Mouse (Mus musculus) neural tube, embryonic 15.5 days (tissue): ENCODE measurements around the gene Cox7a2l. TPM values are rescaled to one million over a fixed set of nuclear protein-coding genes. Genes with fewer than 3 reads are reported as not detected.
A peak's percentile ranks its signal among the peaks of the same experiment; 100 is the strongest.

Source experiments
- ATAC-seq: fragments of 200-750 bp; cut with Nextera tagmentation; 2 replicates; pipeline ENCODE4 v1.8.0; 2017; ENCODE audit warnings: mild to moderate bottlenecking, moderate TSS enrichment, moderate library complexity; ENCODE audit not compliant: low FRiP score
- H3K27ac ChIP-seq: fragments of 300-500 bp; sonication (generic); replicated peaks from 2 replicates; pipeline ENCODE4 v1.5.1; 2015; ENCODE audit warnings: mild to moderate bottlenecking, inconsistent platforms
- H3K27me3 ChIP-seq: fragments of 300-500 bp; sonication (generic); replicated peaks from 2 replicates; pipeline ENCODE4 v1.6.1; 2015; ENCODE audit warnings: inconsistent platforms
- H3K36me3 ChIP-seq: fragments of 300-500 bp; sonication (generic); 2 replicates; pipeline ENCODE4 v1.6.1; 2015; ENCODE audit warnings: inconsistent platforms
- H3K4me1 ChIP-seq: fragments of 300-500 bp; sonication (generic); 2 replicates; pipeline ENCODE4 v1.6.1; 2015; ENCODE audit warnings: inconsistent platforms
- H3K4me2 ChIP-seq: fragments of 300-500 bp; sonication (generic); 2 replicates; pipeline ENCODE4 v1.6.1; 2015; ENCODE audit warnings: inconsistent platforms, mild to moderate bottlenecking, moderate library complexity
- H3K4me3 ChIP-seq: fragments of 300-500 bp; sonication (generic); replicated peaks from 2 replicates; pipeline ENCODE4 v1.5.1; 2015; ENCODE audit warnings: mild to moderate bottlenecking, inconsistent platforms
- H3K9ac ChIP-seq: fragments of 300-500 bp; sonication (generic); replicated peaks from 2 replicates; pipeline ENCODE4 v1.6.1; 2015; ENCODE audit warnings: mild to moderate bottlenecking, inconsistent platforms
- H3K9me3 ChIP-seq: fragments of 300-500 bp; sonication (generic); replicated peaks from 2 replicates; pipeline ENCODE4 v1.6.1; 2016; ENCODE audit warnings: inconsistent platforms
- WGBS: fragments of 180-500 bp; shearing (Covaris S2); methylation state at CpG from one replicate; pipeline ENCODE4 v1.1.7; 2015; ENCODE audit warnings: mixed read lengths; 5-methylcytosine and 5-hydroxymethylcytosine counted together
- polyA plus RNA-seq: library from polyadenylated mRNA; unstranded; fragments of >200 nt; fragmentation: Nextera tagmentation; extraction: Ambion mirVana; gene quantifications from 2 replicates; pipeline ENCODE4 v1.2.1, GENCODE M21; 2015

The Cox7a2l gene
- polyA plus RNA-seq, 1 experiment from 2014 or later, result 199 TPM

DNA sequence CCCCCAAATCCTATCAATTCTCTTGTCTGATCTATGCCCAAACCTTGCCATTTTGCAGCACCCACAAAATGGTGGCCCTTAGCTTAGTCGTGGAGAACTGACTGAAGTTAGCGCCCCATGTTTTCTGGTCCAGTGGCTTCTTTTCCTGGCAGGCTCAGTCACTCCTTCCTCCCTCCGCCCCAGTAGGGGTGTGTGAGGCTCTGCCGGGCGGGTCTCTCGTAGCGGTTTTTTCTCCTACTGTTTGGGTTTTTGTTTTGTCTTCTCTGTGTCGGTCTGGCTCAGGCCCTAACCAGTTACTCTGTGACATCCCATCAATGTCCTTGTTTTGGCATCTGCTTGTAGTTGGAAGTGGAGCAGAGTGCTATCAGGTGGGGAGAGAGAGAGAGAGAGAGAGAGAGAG is 8.5 kb upstream of the Cox7a2l start:
- WGBS, result 2% methylated on average over 8 of the region's 8 CpGs
- Histone ChIP-seq H3K9ac (no peak overlapping the region), H3K4me2 (no peak overlapping the region; the same call in 1 of the 2 replicates), H3K4me1 (peaks cover 32% of the 10 kb centered on the region), H3K9me3 (no peaks in the 10 kb centered on the region), H3K36me3 (no peaks in the 10 kb centered on the region), H3K27ac (no peak overlapping the region), H3K4me3 (no peak overlapping the region), H3K27me3 (no peaks in the 10 kb centered on the region)
- no peak for ATAC-seq

DNA sequence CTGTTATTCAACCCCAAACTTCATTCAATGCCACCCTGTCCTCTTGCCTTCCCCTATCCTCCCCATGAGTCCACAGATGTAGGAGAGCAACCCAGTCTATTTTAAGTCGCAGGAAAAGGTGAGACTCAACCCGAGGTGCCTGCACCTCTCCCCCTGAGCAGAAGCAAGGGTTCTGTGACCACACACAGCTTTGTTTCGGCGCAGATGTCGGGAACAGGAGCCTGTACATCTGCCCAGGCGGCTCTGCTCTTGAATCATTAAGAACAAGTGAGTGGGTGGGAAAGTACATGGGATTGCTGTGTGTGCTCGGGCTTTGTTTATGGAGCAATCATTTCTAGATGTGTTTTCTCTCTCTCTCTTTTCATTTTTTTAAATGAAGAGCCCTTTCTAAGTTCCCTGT is 7.6 kb upstream of the Cox7a2l start:
- Histone ChIP-seq H3K36me3 (no peaks in the 10 kb centered on the region), H3K9ac (no peak overlapping the region), H3K4me3 (no peak overlapping the region), H3K4me1 (peaks cover 32% of the 10 kb centered on the region), H3K9me3 (no peaks in the 10 kb centered on the region), H3K27me3 (no peaks in the 10 kb centered on the region), H3K4me2 (no peak overlapping the region), H3K27ac (no peak overlapping the region)
- 22% methylated on average over 7 of the region's 7 CpGs for WGBS
- ATAC-seq, result no peak

DNA sequence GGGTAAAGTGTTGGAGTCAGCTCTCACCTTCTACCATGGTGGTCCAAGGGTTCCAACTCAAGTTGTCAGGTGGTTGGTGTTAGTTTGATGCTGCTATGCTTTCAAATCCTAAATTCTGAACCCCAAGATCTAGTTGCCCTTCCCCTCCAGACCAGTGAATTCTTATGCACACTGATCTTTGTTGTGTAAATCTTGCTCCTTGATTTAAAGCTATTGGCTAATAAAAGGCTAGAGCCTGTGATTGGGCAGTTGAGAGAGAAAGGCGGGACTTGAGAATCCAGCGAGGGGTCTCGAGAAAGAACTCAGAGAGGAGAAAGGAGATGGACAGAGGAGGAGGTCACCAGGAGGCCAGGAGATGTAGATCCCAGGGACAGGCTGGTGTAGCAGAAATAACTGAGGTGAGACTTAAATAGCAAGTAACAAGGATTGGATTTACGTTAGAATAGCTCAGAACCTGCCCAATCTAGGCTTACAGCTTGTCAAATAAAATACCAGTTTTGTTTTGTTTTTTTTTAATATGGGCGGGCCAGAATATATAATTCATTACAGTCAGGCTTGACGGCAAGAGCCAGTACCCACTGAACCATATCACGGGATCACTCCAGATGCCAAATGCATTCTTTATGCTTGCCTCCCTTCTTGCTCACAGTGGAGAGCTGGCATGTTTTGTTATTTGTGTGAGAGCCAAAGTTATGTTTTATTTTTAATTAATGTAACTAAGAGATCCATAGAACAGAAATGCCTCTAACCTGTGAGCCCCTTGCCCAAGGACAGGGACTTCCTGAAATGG is 5.7 kb upstream of the Cox7a2l start:
- H3K36me3 ChIP-seq, result no peaks in the 10 kb centered on the region
- 56% methylated on average over 7 of the region's 7 CpGs for WGBS
- H3K27me3 ChIP-seq, result no peaks in the 10 kb centered on the region
- H3K27ac ChIP-seq, result no peak overlapping the region
- H3K4me3 ChIP-seq, result no peak overlapping the region
- no peaks in the 10 kb centered on the region for H3K9me3 ChIP-seq
- H3K9ac ChIP-seq, result no peak overlapping the region
- ATAC-seq, result no peak
- no peak overlapping the region for H3K4me2 ChIP-seq
- peaks cover 27% of the 10 kb centered on the region for H3K4me1 ChIP-seq

DNA sequence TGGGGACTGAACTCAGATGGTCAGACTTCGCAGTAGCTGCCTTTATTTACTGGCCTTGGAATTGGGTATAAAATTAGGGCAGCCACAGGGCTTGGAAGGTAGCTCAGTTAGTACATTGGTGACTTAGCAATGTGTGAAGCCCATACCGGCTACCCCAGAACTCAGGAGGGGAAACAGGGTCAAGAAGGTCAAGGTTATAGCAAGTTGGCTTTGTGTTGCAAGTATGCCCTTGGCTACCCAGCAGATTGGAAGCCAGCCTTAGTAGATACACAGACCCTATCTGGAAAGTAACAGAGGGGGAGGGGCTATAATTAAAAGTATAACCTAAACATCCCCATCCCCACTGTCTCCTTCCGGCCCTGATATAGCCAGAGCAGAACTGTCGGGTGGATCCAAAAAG is 4.8 kb upstream of the Cox7a2l start:
- Histone ChIP-seq H3K4me1 (peaks cover 18% of the 10 kb centered on the region), H3K27ac (no peak overlapping the region), H3K4me3 (no peak overlapping the region), H3K27me3 (no peaks in the 10 kb centered on the region), H3K36me3 (no peaks in the 10 kb centered on the region), H3K9me3 (no peaks in the 10 kb centered on the region), H3K4me2 (no peak overlapping the region), H3K9ac (no peak overlapping the region)
- 95% methylated on average over 4 of the region's 4 CpGs for WGBS
- no peak for ATAC-seq

DNA sequence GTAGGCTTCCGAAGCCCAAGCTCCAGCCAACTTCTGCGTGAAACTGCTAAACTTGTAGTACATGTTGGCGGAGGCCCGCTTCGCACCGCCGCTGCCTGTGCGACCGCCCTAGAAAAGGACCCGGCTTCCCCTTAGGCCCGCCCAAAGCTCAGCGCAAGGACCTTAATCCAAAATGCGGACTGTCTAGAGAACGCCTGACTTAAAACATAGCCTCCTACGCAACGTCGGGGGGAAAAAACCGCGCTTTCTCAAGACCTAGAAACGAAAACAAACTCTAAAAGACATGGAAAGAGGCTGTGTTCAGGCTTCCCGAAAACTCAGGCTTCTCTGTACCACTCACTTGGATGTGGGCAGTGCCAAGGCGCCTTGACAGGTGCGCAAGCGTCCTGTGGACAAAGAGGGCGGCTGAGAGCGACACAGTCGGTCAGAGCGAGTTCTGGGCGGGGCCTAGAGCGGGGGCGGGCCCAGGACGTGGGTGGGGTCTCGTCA is 2.9 kb downstream of the Cox7a2l start:
- peak; percentile 99 for ATAC-seq
- Histone ChIP-seq H3K4me1 (peaks cover 36% of the 10 kb centered on the region), H3K27me3 (no peaks in the 10 kb centered on the region), H3K9me3 (no peaks in the 10 kb centered on the region), H3K4me2 (peak overlapping the region; percentile 82), H3K9ac (peak overlapping the region; percentile 84), H3K36me3 (no peaks in the 10 kb centered on the region), H3K4me3 (peak overlapping the region; percentile 85), H3K27ac (peak overlapping the region; percentile 91)
- under 1% methylated on average over 33 of the region's 33 CpGs for WGBS

DNA sequence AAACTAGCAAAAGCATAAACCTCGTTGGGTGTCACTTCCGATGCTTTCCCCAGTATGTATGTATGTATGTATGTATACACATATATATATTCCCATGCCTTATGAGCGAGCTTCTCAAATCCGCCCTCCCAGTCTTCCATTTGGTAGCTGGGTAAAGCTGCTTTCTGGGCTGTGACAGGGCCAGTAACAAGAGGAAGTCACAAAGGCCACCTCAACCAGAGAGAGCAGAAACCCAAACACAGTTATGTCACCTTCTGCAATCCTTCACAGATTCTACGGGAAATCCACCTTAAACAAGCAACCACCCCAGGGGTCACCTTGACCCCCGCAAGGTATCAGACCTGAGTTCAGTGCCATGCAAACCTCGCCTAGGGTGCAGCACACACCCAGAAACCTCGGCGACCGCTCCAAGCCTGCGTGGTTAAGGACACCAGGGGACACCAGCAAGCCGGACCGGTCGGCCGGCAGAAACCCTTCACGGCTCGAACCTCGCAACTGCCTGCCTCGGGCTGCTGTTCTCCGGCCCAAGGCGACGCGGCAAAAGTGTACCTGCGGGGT is 3.4 kb downstream of the Cox7a2l start:
- peak overlapping the region; percentile 85 for H3K4me3 ChIP-seq
- H3K27me3 ChIP-seq, result no peaks in the 10 kb centered on the region
- peak overlapping the region; percentile 82 for H3K4me2 ChIP-seq
- H3K4me1 ChIP-seq, result peaks cover 36% of the 10 kb centered on the region
- peak overlapping the region; percentile 91 for H3K27ac ChIP-seq
- no peaks in the 10 kb centered on the region for H3K36me3 ChIP-seq
- ATAC-seq, result peak; percentile 66
- WGBS, result 2% methylated on average over 24 of the region's 24 CpGs
- H3K9me3 ChIP-seq, result no peaks in the 10 kb centered on the region
- peak overlapping the region; percentile 84 for H3K9ac ChIP-seq

DNA sequence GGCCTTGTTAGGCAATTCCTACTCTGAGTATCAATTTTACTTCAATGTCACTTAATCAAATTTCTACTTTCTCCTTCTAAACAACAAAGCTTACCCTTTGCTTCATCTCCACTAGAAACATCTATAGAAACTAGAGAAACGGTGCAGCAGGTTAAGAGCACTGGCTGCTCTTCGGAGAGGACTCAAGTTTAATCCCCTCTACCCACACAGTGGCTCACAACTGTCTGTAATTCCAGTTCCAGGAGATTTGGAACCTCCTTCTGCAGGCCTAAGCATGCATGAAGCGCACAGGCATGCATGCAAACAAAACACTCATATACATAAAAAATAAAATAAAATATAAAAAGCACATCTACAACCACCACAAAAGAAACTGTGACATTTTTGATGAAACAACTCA is 5.0 kb downstream of the Cox7a2l start:
- no peak overlapping the region for H3K27ac ChIP-seq
- no peak for ATAC-seq
- no peaks in the 10 kb centered on the region for H3K9me3 ChIP-seq
- peaks cover 36% of the 10 kb centered on the region for H3K4me1 ChIP-seq
- H3K27me3 ChIP-seq, result no peaks in the 10 kb centered on the region
- no peak overlapping the region for H3K4me3 ChIP-seq
- WGBS, result 95% methylated on average over 3 of the region's 3 CpGs
- 0 out of 2 replicates have a peak overlapping the region, but pooled peaks have one; percentile 82 for H3K4me2 ChIP-seq
- H3K9ac ChIP-seq, result no peak overlapping the region
- H3K36me3 ChIP-seq, result no peaks in the 10 kb centered on the region

DNA sequence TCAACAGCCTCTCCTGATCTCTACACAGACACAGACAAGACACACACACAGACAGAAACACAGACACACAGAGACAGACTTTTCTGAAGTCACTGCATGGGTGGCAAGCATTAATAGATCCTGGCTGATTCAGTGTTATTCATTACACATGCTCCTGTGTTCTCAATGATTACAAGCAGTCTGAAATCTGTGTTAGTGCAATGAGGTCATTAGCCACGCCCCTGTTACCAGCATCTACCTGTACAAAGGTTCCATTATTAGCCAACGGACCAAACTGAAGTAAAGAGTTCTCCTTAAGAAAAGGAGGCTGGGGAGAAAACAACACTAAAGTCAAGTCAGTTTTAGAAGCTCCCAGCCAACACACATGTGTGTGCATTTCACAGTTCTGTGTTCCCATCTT is 13.4 kb downstream of the Cox7a2l start:
- H3K4me2 ChIP-seq, result no peak overlapping the region
- no peak overlapping the region for H3K27ac ChIP-seq
- no peaks in the 10 kb centered on the region for H3K4me1 ChIP-seq
- H3K36me3 ChIP-seq, result peaks cover 32% of the 10 kb centered on the region
- no peaks in the 10 kb centered on the region for H3K27me3 ChIP-seq
- no peak overlapping the region for H3K4me3 ChIP-seq
- H3K9me3 ChIP-seq, result no peaks in the 10 kb centered on the region
- no peak for ATAC-seq
- WGBS, result 88% methylated on average over 2 of the region's 2 CpGs
- H3K9ac ChIP-seq, result no peak overlapping the region

DNA sequence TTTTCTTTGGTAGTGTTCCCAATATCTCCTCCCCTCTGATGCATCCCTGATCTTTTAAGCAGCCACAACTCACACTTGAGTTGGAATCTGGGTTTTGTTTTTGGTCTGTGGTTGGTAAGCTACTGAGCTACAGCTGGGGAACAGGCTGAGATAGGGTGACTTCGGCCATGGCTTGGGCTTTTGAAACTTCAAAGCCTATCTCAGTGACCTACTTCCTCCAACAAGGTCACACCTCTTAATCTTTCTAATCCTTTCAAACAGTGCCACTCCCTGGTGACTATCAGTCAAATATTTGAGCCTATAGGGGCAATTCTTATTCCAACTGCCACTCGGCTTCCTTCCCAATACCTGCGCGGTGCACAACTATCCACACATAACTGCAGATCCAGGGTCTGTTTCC is 17.4 kb downstream of the Cox7a2l start:
- no peak overlapping the region for H3K27ac ChIP-seq
- no peaks in the 10 kb centered on the region for H3K4me1 ChIP-seq
- H3K4me3 ChIP-seq, result no peak overlapping the region
- H3K9me3 ChIP-seq, result peaks cover 4% of the 10 kb centered on the region; the same call in 1 of the 2 replicates
- H3K4me2 ChIP-seq, result no peak overlapping the region
- H3K36me3 ChIP-seq, result peaks cover 54% of the 10 kb centered on the region
- no peak overlapping the region for H3K9ac ChIP-seq
- no peak for ATAC-seq
- no peaks in the 10 kb centered on the region for H3K27me3 ChIP-seq
- 96% methylated on average over 4 of the region's 4 CpGs for WGBS

DNA sequence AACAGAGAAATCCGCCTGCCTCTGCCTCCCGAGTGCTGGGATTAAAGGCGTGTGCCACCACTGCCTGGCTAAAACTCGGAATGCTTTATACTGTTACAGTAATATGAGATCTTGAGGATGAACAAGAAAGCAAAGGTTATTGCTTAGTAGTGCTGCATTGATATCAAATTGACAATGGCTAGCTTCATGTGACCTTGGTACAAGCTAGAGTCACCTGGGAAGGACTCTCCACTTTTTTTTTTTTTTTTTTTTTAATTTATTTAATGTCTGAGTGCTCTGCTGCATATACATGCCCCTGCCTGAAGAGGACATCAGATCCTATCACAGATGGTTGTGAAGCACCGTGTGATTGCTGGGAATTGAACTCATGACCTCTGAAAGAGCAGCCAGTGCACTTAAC is 18.2 kb downstream of the Cox7a2l start:
- no peak overlapping the region for H3K4me2 ChIP-seq
- 97% methylated on average over 5 of the region's 5 CpGs for WGBS
- no peaks in the 10 kb centered on the region for H3K27me3 ChIP-seq
- H3K9ac ChIP-seq, result no peak overlapping the region
- H3K4me1 ChIP-seq, result no peaks in the 10 kb centered on the region
- H3K9me3 ChIP-seq, result peaks cover 4% of the 10 kb centered on the region; the same call in 1 of the 2 replicates
- no peak overlapping the region for H3K4me3 ChIP-seq
- no peak overlapping the region for H3K27ac ChIP-seq
- peaks cover 54% of the 10 kb centered on the region for H3K36me3 ChIP-seq
- ATAC-seq, result no peak

DNA sequence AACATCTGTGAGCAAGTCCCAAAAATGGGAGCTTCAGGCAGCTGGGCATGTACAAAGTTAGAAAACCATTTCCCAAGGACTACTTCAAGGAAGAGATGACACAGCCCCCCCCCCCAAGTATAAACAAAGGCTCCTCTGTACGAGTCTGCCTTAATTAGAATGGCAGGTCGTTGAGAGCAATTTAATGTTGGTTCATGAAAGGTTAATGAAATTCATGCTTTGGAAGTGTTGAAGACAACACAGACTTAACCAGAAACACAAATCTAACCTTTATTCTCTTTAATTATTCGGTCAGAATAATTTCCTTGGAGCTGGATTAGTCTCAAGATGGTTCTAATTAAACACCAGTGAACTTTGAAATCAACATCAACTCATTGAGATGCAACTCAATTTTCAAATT is 29.4 kb downstream of the Cox7a2l start:
- 35% methylated on average over 3 of the region's 3 CpGs for WGBS
- H3K9me3 ChIP-seq, result no peaks in the 10 kb centered on the region; the same call in 1 of the 2 replicates
- no peak for ATAC-seq
- H3K27me3 ChIP-seq, result no peaks in the 10 kb centered on the region
- H3K36me3 ChIP-seq, result 0 out of 2 replicates have a peak, but pooled peaks cover 2% of the 10 kb centered on the region
- H3K4me3 ChIP-seq, result no peak overlapping the region
- H3K27ac ChIP-seq, result no peak overlapping the region
- no peak overlapping the region for H3K9ac ChIP-seq
- no peaks in the 10 kb centered on the region for H3K4me1 ChIP-seq
- no peak overlapping the region for H3K4me2 ChIP-seq

DNA sequence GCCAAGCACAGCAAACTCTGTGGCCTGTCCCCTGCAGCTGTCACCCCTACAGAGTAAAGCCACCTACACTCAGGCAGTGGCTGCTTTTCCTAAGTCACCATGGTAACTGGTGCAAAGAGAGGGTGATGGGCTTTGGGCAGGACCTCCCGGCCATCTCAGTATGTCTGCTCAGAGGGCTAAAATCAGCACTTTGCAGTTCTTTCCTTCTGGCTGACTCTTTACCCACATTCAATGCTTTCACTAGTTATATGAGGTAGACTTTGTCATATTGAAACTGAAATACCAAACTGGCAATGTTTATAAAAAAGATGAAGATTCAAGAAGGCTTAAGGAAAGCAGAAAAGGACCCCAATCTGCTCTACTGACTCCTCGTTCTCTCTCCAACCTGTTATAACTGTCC is 33.3 kb downstream of the Cox7a2l start:
- Histone ChIP-seq H3K27me3 (no peaks in the 10 kb centered on the region), H3K36me3 (peaks cover 19% of the 10 kb centered on the region), H3K9me3 (no peaks in the 10 kb centered on the region), H3K4me3 (no peak overlapping the region), H3K4me2 (no peak overlapping the region), H3K9ac (no peak overlapping the region), H3K27ac (no peak overlapping the region), H3K4me1 (no peaks in the 10 kb centered on the region)
- ATAC-seq, result no peak
- 78% methylated on average over 2 of the region's 2 CpGs for WGBS
